Comparison of ENCODE assay signal across 22 mouse cellular contexts in the genomic region with DNA sequence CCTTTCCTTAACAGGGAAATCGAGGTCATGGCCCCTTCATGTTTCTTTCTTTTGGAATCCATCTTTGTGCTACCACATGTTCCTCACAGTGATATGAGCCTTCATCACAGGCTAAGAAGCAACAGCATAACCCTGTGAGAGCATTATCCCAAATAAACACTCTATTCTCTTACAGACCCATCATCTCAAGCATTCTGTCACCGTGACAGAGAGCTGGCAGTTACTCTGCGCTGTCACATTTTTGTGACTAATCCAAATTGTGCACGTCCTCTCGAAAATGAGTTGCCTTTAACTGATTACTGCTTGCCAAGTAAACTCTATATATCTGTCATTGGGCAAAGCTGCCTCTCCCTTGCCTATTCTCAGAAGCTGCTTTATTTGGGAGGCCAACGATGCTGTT. TPM values are rescaled to one million over a fixed set of nuclear protein-coding genes. Genes with fewer than 3 reads are reported as not detected.
A peak's percentile ranks its signal among the peaks of the same experiment; 100 is the strongest.
DNase-seq lines count a peak whose midpoint lies in the region; ATAC-seq and TF ChIP-seq lines count a peak whose summit lies in the region.
"Had no signal": no experiment of that assay in that cellular context is flagged by ENCODE, and none has a peak within 500 bp of the region (broad histone marks: within the 10 kb centered on the region; RNA-seq: fewer than 3 reads in every experiment).

No protein-coding gene starts in this region.

- no peak overlapping the region for H3K9ac ChIP-seq in heart, embryonic 11.5 days (ENCODE audit: low read depth, low read length)
- no peak overlapping the region for H3K9ac ChIP-seq in heart, postnatal 0 days (replicated peaks; ENCODE audit: low read depth, low read length)
- H3K9ac ChIP-seq: limb, embryonic 15.5 days; midbrain, embryonic 15.5 days; stomach, embryonic 15.5 days had no signal

- H3K4me2 ChIP-seq in heart, embryonic 11.5 days, result no peak overlapping the region
- no peak overlapping the region for H3K4me2 ChIP-seq in heart, postnatal 0 days (ENCODE audit: low read depth, low read length)
- H3K4me2 ChIP-seq: limb, embryonic 15.5 days; midbrain, embryonic 15.5 days; stomach, embryonic 15.5 days had no signal

- no peaks in the 10 kb centered on the region for H3K27me3 ChIP-seq in heart, embryonic 11.5 days (ENCODE audit: control insufficient read depth, insufficient read depth, low read length)
- no peaks in the 10 kb centered on the region for H3K27me3 ChIP-seq in heart, postnatal 0 days (ENCODE audit: control insufficient read depth, insufficient read depth, low read length)
- H3K27me3 ChIP-seq: CH12.LX; limb, embryonic 15.5 days; midbrain, embryonic 15.5 days; stomach, embryonic 15.5 days had no signal

- H3K9me3 ChIP-seq in heart, embryonic 11.5 days (replicated peaks; ENCODE audit: control insufficient read depth, low read length), result no peaks in the 10 kb centered on the region
- H3K9me3 ChIP-seq in heart, postnatal 0 days (replicated peaks; ENCODE audit: control insufficient read depth, low read length), result no peaks in the 10 kb centered on the region
- H3K9me3 ChIP-seq: embryonic facial prominence, embryonic 10.5 days; limb, embryonic 15.5 days; midbrain, embryonic 15.5 days; stomach, embryonic 15.5 days had no signal

- no peaks in the 10 kb centered on the region for H3K4me1 ChIP-seq in heart, embryonic 11.5 days (ENCODE audit: control insufficient read depth, insufficient read depth, low read length)
- peaks cover 27% of the 10 kb centered on the region for H3K4me1 ChIP-seq in heart, postnatal 0 days (ENCODE audit: control insufficient read depth, insufficient read depth)
- H3K4me1 ChIP-seq: stomach, embryonic 15.5 days had no signal

- TF ChIP-seq CTCF in heart, postnatal 0 days (IDR thresholded peaks at IDR 0.05; ENCODE audit: low read depth), result no peak

- no peak for TF ChIP-seq EP300 in heart, postnatal 0 days (IDR thresholded peaks at IDR 0.05; ENCODE audit: low read depth)

- H3K4me3 ChIP-seq in heart, embryonic 11.5 days (ENCODE audit: low read depth, low read length), result no peak overlapping the region
- H3K4me3 ChIP-seq in heart, postnatal 0 days (ENCODE audit: low read depth, low read length), result no peak overlapping the region
- H3K4me3 ChIP-seq: embryonic facial prominence, embryonic 10.5 days; gastrocnemius, adult 2 months; limb, embryonic 15.5 days; midbrain, embryonic 15.5 days; myocyte; stomach, embryonic 15.5 days had no signal

- no peak for ATAC-seq in heart, embryonic 11.5 days (replicated peaks; ENCODE audit: insufficient number of reproducible peaks, low FRiP score, low TSS enrichment)
- ATAC-seq in heart, postnatal 0 days (ENCODE audit: insufficient read depth, low read depth), result peak; percentile 35; the same call in 1 of the 2 replicates
- ATAC-seq: midbrain, embryonic 15.5 days had no signal

- no peak overlapping the region for H3K27ac ChIP-seq in heart, embryonic 11.5 days (ENCODE audit: low read depth, low read length)
- H3K27ac ChIP-seq in heart, postnatal 0 days (ENCODE audit: low read depth), result peak overlapping the region; percentile 5; the same call in 1 of the 2 replicates
- H3K27ac ChIP-seq: embryonic facial prominence, embryonic 10.5 days; gastrocnemius, adult 2 months; limb, embryonic 15.5 days; midbrain, embryonic 15.5 days; stomach, embryonic 15.5 days had no signal

- WGBS in heart, embryonic 11.5 days (ENCODE audit: insufficient replicate concordance), result 80% methylated on average over 6 of the region's 6 CpGs
- 49% methylated on average over 6 of the region's 6 CpGs for WGBS in heart, postnatal 0 days

- DNase-seq in heart, adult 11 months, result peak; percentile 95
- peak; percentile 14 for DNase-seq in adipocyte (ENCODE audit: low spot score)
- DNase-seq in heart, postnatal 0 days (ENCODE audit: low spot score), result peak; percentile 44
- DNase-seq in lung, postnatal 10 days, result peak; percentile 71
- no peak for DNase-seq in ovary, postnatal 10 days (ENCODE audit: low spot score)
- DNase-seq in frontal cortex, postnatal 14 days (ENCODE audit: low spot score in 2 of 2), result no peak
- DNase-seq: adrenal gland, postnatal 36 days; cerebellum, adult 8-10 months; gastrocnemius, adult 2 months; kidney, adult 11 months; right cerebral cortex, postnatal 25 days; thymus, adult 2 months had no signal

- H3K36me3 ChIP-seq in heart, embryonic 11.5 days (ENCODE audit: control insufficient read depth, insufficient read depth, low read length), result no peaks in the 10 kb centered on the region
- no peaks in the 10 kb centered on the region for H3K36me3 ChIP-seq in heart, postnatal 0 days (replicated peaks; ENCODE audit: control insufficient read depth, insufficient read depth, low read length)
- H3K36me3 ChIP-seq: midbrain, embryonic 15.5 days; stomach, embryonic 15.5 days had no signal

RNA-seq across cellular contexts. Expression of gene Pcolce2, which starts 28.4 kb away (rescaled TPM):
- polyA plus RNA-seq in heart, embryonic 11.5 days (2014; fragmentation: Nextera tagmentation; extraction: Ambion mirVana), result 1.8 and 1.9 TPM in 2 replicates
- 0.58 and 3.4 TPM in 2 replicates for total RNA-seq in heart, postnatal 0 days (2014; rRNA removed; ENCODE audit: low replicate concordance)
- polyA plus RNA-seq in heart, postnatal 0 days (2015; fragmentation: Nextera tagmentation; extraction: Ambion mirVana), result 2.6 TPM in 2 replicates
- total RNA-seq: common myeloid progenitor, adult 5-6 weeks; megakaryocyte-erythroid progenitor cell, adult 5-6 weeks; MEL had no signal

Comparison
In these comparisons a context has a peak if more than half of its experiments do, and no peak if none do; other contexts are left out.
1. DNase-seq: peak in heart, adult 11 months (single experiment), adipocyte (single experiment), heart, postnatal 0 days (single experiment) and lung, postnatal 10 days (single experiment); none in ovary, postnatal 10 days (single experiment) and frontal cortex, postnatal 14 days (0 of 2).